Comparison of ENCODE assay signal across 8 mouse cellular contexts in the genomic region with DNA sequence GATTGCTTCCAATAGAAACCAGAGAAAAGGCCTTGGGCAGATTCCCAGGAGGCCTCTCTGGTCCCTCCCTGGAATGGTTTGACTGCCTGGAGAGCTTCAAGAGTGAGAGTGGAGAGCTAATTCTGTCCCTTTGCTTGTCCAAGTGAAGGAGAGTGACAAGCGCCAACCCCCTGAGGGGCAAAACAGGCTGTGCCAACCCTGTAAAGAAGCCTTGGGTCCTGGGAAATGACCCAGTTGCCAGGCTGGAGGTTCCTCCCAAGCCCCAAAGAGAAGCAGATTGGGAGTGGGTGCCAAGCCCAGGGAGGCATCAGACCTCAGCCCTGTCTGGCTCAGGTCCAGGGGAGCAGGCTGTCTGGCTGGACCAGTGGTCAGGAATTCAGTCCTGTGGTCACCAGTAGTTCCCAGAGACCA. TPM values are rescaled to one million over a fixed set of nuclear protein-coding genes. Genes with fewer than 3 reads are reported as not detected.
DNase-seq lines count a peak whose midpoint lies in the region; ATAC-seq lines count a peak whose summit lies in the region.

No protein-coding gene starts in this region.

- no peaks in the 10 kb centered on the region for H3K9me3 ChIP-seq in hindbrain, embryonic 14.5 days (ENCODE audit: control insufficient read depth, low read length)
- H3K9me3 ChIP-seq in hindbrain, embryonic 12.5 days (replicated peaks): no peaks in the 10 kb centered on the region

- intact Hi-C loops in left cerebral cortex, postnatal 36 days (cut with DNase I): no loop called here

- peak overlapping the region; percentile 64; the same call in 1 of the 2 replicates for H3K27ac ChIP-seq in hindbrain, embryonic 14.5 days
- H3K27ac ChIP-seq in hindbrain, embryonic 12.5 days: no peak overlapping the region

- ATAC-seq in hindbrain, embryonic 14.5 days (ENCODE audit: low FRiP score): peak; percentile 82
- no peak for ATAC-seq in hindbrain, embryonic 12.5 days (ENCODE audit: low FRiP score)

- no peak overlapping the region for H3K4me2 ChIP-seq in hindbrain, embryonic 14.5 days (replicated peaks)
- no peak overlapping the region for H3K4me2 ChIP-seq in hindbrain, embryonic 12.5 days (replicated peaks)

- H3K4me3 ChIP-seq in hindbrain, embryonic 14.5 days (replicated peaks; ENCODE audit: low read length): no peak overlapping the region
- H3K4me3 ChIP-seq in hindbrain, embryonic 12.5 days: no peak overlapping the region

- peak; percentile 64 for DNase-seq in hindbrain, embryonic 14.5 days (ENCODE audit: low spot score)
- DNase-seq in cerebellum, adult 9-10 months: peak; percentile 81
- DNase-seq in gastrocnemius, postnatal 4 days (ENCODE audit: low spot score in 2 of 2): peak; percentile 38 to 65
- DNase-seq in kidney, adult 18-20 months: peak; percentile 92
- DNase-seq in left cerebral cortex, postnatal 36 days (ENCODE audit: low spot score in 2 of 2): peak; percentile 39 to 44
- peak; percentile 63 for DNase-seq in right cerebral cortex, adult 18-20 months
- no peak for DNase-seq in thymus, postnatal 25 days

- no peaks in the 10 kb centered on the region for H3K27me3 ChIP-seq in hindbrain, embryonic 14.5 days (ENCODE audit: control insufficient read depth, insufficient read depth, low read length)
- no peaks in the 10 kb centered on the region for H3K27me3 ChIP-seq in hindbrain, embryonic 12.5 days

- WGBS in hindbrain, embryonic 14.5 days: 70% methylated on average over 1 of the region's 1 CpGs
- WGBS in hindbrain, embryonic 12.5 days: 96% methylated on average over 1 of the region's 1 CpGs

- H3K9ac ChIP-seq in hindbrain, embryonic 14.5 days: no peak overlapping the region
- no peak overlapping the region for H3K9ac ChIP-seq in hindbrain, embryonic 12.5 days

- 0 out of 2 replicates have a peak, but pooled peaks cover 6% of the 10 kb centered on the region for H3K4me1 ChIP-seq in hindbrain, embryonic 14.5 days (replicated peaks; ENCODE audit: control insufficient read depth, insufficient read depth, low read length)
- H3K4me1 ChIP-seq in hindbrain, embryonic 12.5 days: no peaks in the 10 kb centered on the region

- no peaks in the 10 kb centered on the region for H3K36me3 ChIP-seq in hindbrain, embryonic 14.5 days (replicated peaks; ENCODE audit: control insufficient read depth, insufficient read depth)
- H3K36me3 ChIP-seq in hindbrain, embryonic 12.5 days: no peaks in the 10 kb centered on the region

RNA-seq across cellular contexts. Expression of a gene that starts 37.2 kb away (rescaled TPM):
- 41.5 and 45.3 TPM in 2 replicates for polyA plus RNA-seq in hindbrain, embryonic 14.5 days (2014; fragmentation: Nextera tagmentation; extraction: Ambion mirVana)
- 26.6 and 31.8 TPM in 2 replicates for polyA plus RNA-seq in hindbrain, embryonic 12.5 days (2016; fragmentation: Nextera tagmentation; extraction: Ambion mirVana)
- 10 to 100 TPM; 49.2 to 51.4 TPM for total RNA-seq in gastrocnemius, postnatal 4 days (2021)
- 10 to 100 TPM; 24.8 to 27.9 TPM for total RNA-seq in left cerebral cortex, postnatal 36 days (2021)
